Mouse (Mus musculus) E14TG2a.4 (cell line): Measurements from ENCODE around the gene Adgrf3.

Experiments used
- CTCF ChIP-seq: conservative IDR thresholded peaks from 2 replicates; pipeline ENCODE4 v1.5.1; 2014; ENCODE audit warnings: low read length
- NANOG ChIP-seq: IDR thresholded peaks from 2 replicates; pipeline ENCODE4 v1.6.1; 2014; ENCODE audit warnings: borderline replicate concordance, low read length, mixed read lengths

GRCm38 (mm10) chr5:30207276-30207675 lies 1.8 kb upstream of the Adgrf3 start:
- TF ChIP-seq CTCF: peak; percentile 94
- no peak for TF ChIP-seq NANOG
